Mouse (Mus musculus) bone marrow, adult 2 months (tissue): ENCODE results near the gene Klhl20. TPM values are rescaled to one million over a fixed set of nuclear protein-coding genes. Genes with fewer than 3 reads are reported as not detected.
A peak's percentile ranks its signal among the peaks of the same experiment; 100 is the strongest.

ENCODE experiments used
- H3K27ac ChIP-seq: fragments of 200-500 bp; 2 replicates; pipeline ENCODE4 v1.5.1; 2012; ENCODE audit warnings: low read depth, mild to moderate bottlenecking, control low read depth, inconsistent platforms, low read length; ENCODE audit not compliant: control insufficient read depth, poor library complexity, insufficient read depth
- H3K4me1 ChIP-seq: fragments of 200-500 bp; 2 replicates; pipeline ENCODE4 v1.6.1; 2011; ENCODE audit warnings: low read length; ENCODE audit not compliant: control insufficient read depth, insufficient read depth
- H3K4me3 ChIP-seq: fragments of 200-500 bp; replicated peaks from 2 replicates; pipeline ENCODE3; 2011; ENCODE audit warnings: mild to moderate bottlenecking, low read depth, low read length, control low read depth; ENCODE audit not compliant: control insufficient read depth
- CTCF ChIP-seq: fragments of 200-500 bp; IDR thresholded peaks from 2 replicates; pipeline ENCODE4 v1.5.1; 2011; ENCODE audit warnings: low read length, control low read depth; ENCODE audit not compliant: control insufficient read depth, insufficient read depth
- POLR2A ChIP-seq: fragments of 200-500 bp; IDR thresholded peaks from 2 replicates; pipeline ENCODE4 v1.6.1; 2011; ENCODE audit warnings: low read depth, mild to moderate bottlenecking, control low read depth, low read length, borderline replicate concordance; ENCODE audit not compliant: control insufficient read depth
- WGBS: fragments of 180-500 bp; shearing (Covaris S2); methylation state at CpG from one replicate; pipeline ENCODE4 v1.1.7; 2018; 5-methylcytosine and 5-hydroxymethylcytosine counted together
- polyA plus RNA-seq: library from polyadenylated mRNA; stranded (reverse); fragments of >200 nt; gene quantifications from 2 replicates; pipeline ENCODE4 v1.2.4, GENCODE M21; 2011; ENCODE audit warnings: low replicate concordance; ENCODE audit not compliant: missing spikeins, insufficient read depth, insufficient read length

The Klhl20 gene
- polyA plus RNA-seq, 1 experiment: 8.9 TPM

GRCm38 (mm10) chr1:161143216-161143615 is 11.9 kb upstream of the Klhl20 start:
- WGBS: 84% methylated on average over 7 of the region's 7 CpGs
- no peaks in the 10 kb centered on the region for H3K4me1 ChIP-seq
- TF ChIP-seq CTCF: no peak
- no peak for TF ChIP-seq POLR2A
- H3K4me3 ChIP-seq: no peak overlapping the region
- H3K27ac ChIP-seq: no peak overlapping the region

- 17% methylated on average over 33 of the region's 33 CpGs for WGBS
- no peak within 1 kb of the TSS for H3K4me3 ChIP-seq
- no peak for TF ChIP-seq CTCF
- TF ChIP-seq POLR2A: no peak
- H3K4me1 ChIP-seq: no peaks in the 10 kb centered on the region
- no peak within 1 kb of the TSS for H3K27ac ChIP-seq
Measured at GRCm38 (mm10) chr1:161142531-161143159, 11.3 kb upstream of the Klhl20 start, which contains the start of gene Ankrd45. Gene Ankrd45 (plus strand): TSS chr1:161142691.

GRCm38 (mm10) chr1:161140026-161140762 is 8.9 kb upstream of the Klhl20 start:
- WGBS: 81% methylated on average over 9 of the region's 9 CpGs

GRCm38 (mm10) chr1:161139496-161139895 is 8.2 kb upstream of the Klhl20 start:
- Histone ChIP-seq H3K27ac (no peak overlapping the region), H3K4me1 (no peaks in the 10 kb centered on the region), H3K4me3 (no peak overlapping the region)
- 47% methylated on average over 2 of the region's 2 CpGs for WGBS
- TF ChIP-seq POLR2A (no peak), CTCF (no peak)

More at GRCm38 (mm10) chr1:161140026-161140762, 8.9 kb upstream of the Klhl20 start:
- Histone ChIP-seq H3K4me1 (no peaks in the 10 kb centered on the region), H3K27ac (no peak overlapping the region), H3K4me3 (no peak overlapping the region)
- TF ChIP-seq POLR2A: no peak
- TF ChIP-seq CTCF: peak; percentile 16; the same call in 1 of the 2 replicates

GRCm38 (mm10) chr1:161126461-161126860 is 4.8 kb downstream of the Klhl20 start:
- TF ChIP-seq POLR2A (no peak), CTCF (no peak)
- H3K4me3 ChIP-seq: no peak overlapping the region
- 100% methylated on average over 1 of the region's 1 CpGs for WGBS
- H3K4me1 ChIP-seq: no peaks in the 10 kb centered on the region
- no peak overlapping the region for H3K27ac ChIP-seq

- TF ChIP-seq CTCF (no peak), POLR2A (no peak)
- H3K27ac ChIP-seq: no peak overlapping the region
- no peaks in the 10 kb centered on the region for H3K4me1 ChIP-seq
- WGBS: 88% methylated on average over 10 of the region's 10 CpGs
- no peak overlapping the region for H3K4me3 ChIP-seq
Measured at GRCm38 (mm10) chr1:161122661-161123418, 8.5 kb downstream of the Klhl20 start.

- no peak for TF ChIP-seq CTCF
- no peak for TF ChIP-seq POLR2A
- no peak overlapping the region for H3K4me3 ChIP-seq
- no peaks in the 10 kb centered on the region for H3K4me1 ChIP-seq
Measured at GRCm38 (mm10) chr1:161114591-161114990, 16.7 kb downstream of the Klhl20 start.

GRCm38 (mm10) chr1:161109216-161109615 is 22.1 kb downstream of the Klhl20 start:
- no peak for TF ChIP-seq POLR2A
- TF ChIP-seq CTCF: no peak
- Histone ChIP-seq H3K27ac (no peak overlapping the region), H3K4me3 (no peak overlapping the region), H3K4me1 (no peaks in the 10 kb centered on the region)
- 86% methylated on average over 8 of the region's 8 CpGs for WGBS

More at GRCm38 (mm10) chr1:161114591-161114990, 16.7 kb downstream of the Klhl20 start:
- H3K27ac ChIP-seq: no peak overlapping the region
